Mouse (Mus musculus): ENCODE data around the gene Dusp1. TPM values are rescaled to one million over a fixed set of nuclear protein-coding genes. Genes with fewer than 3 reads are reported as not detected.

The Dusp1 gene
- polyA plus RNA-seq, 1 experiment from 2014 or later = 12.2 TPM

GRCm38 (mm10) chr17:26601514-26601913 lies 39.6 kb upstream of the Dusp1 start:
- ATAC-seq = no peak
- Histone ChIP-seq H3K27ac (ENCODE audit: low read length) (no peak overlapping the region), H3K27me3 (replicated peaks; ENCODE audit: control insufficient read depth, insufficient read depth, low read length) (no peaks in the 10 kb centered on the region), H3K9ac (ENCODE audit: low read depth, low read length) (no peak overlapping the region), H3K4me1 (ENCODE audit: control insufficient read depth, insufficient read depth, low read length) (peaks cover 23% of the 10 kb centered on the region), H3K36me3 (ENCODE audit: control insufficient read depth, insufficient read depth, low read length) (no peaks in the 10 kb centered on the region), H3K4me2 (ENCODE audit: low read depth, low read length) (no peak overlapping the region), H3K9me3 (ENCODE audit: control insufficient read depth, low read length) (no peaks in the 10 kb centered on the region), H3K4me3 (ENCODE audit: low read length) (no peak overlapping the region)
- WGBS = 72% methylated on average over 6 of the region's 6 CpGs

- H3K9ac ChIP-seq (ENCODE audit: low read depth, low read length) = no peak overlapping the region
- no peak overlapping the region for H3K4me3 ChIP-seq (ENCODE audit: low read length)
- H3K9me3 ChIP-seq (ENCODE audit: control insufficient read depth, low read length) = no peaks in the 10 kb centered on the region
- no peak overlapping the region for H3K27ac ChIP-seq (ENCODE audit: low read length)
- H3K4me2 ChIP-seq (ENCODE audit: low read depth, low read length) = no peak overlapping the region
- 60% methylated on average over 17 of the region's 17 CpGs for WGBS
- ATAC-seq = no peak
- no peaks in the 10 kb centered on the region for H3K36me3 ChIP-seq (ENCODE audit: control insufficient read depth, insufficient read depth, low read length)
- H3K27me3 ChIP-seq (replicated peaks; ENCODE audit: control insufficient read depth, insufficient read depth, low read length) = no peaks in the 10 kb centered on the region
- peaks cover 28% of the 10 kb centered on the region for H3K4me1 ChIP-seq (ENCODE audit: control insufficient read depth, insufficient read depth, low read length)
These were observed 39.1 kb upstream of the Dusp1 start for GRCm38 (mm10) chr17:26600913-26601447.

GRCm38 (mm10) chr17:26598845-26599244 lies 36.9 kb upstream of the Dusp1 start:
- no peak for ATAC-seq
- no peaks in the 10 kb centered on the region for H3K27me3 ChIP-seq (replicated peaks; ENCODE audit: control insufficient read depth, insufficient read depth, low read length)
- H3K9me3 ChIP-seq (ENCODE audit: control insufficient read depth, low read length) = no peaks in the 10 kb centered on the region
- H3K27ac ChIP-seq (ENCODE audit: low read length) = no peak overlapping the region
- H3K4me2 ChIP-seq (ENCODE audit: low read depth, low read length) = no peak overlapping the region
- no peak overlapping the region for H3K9ac ChIP-seq (ENCODE audit: low read depth, low read length)
- H3K4me3 ChIP-seq (ENCODE audit: low read length) = no peak overlapping the region
- peaks cover 35% of the 10 kb centered on the region for H3K4me1 ChIP-seq (ENCODE audit: control insufficient read depth, insufficient read depth, low read length)
- 91% methylated on average over 5 of the region's 5 CpGs for WGBS
- H3K36me3 ChIP-seq (ENCODE audit: control insufficient read depth, insufficient read depth, low read length) = no peaks in the 10 kb centered on the region

GRCm38 (mm10) chr17:26596856-26597481 lies 35.0 kb upstream of the Dusp1 start:
- Histone ChIP-seq H3K4me3 (ENCODE audit: low read length) (no peak overlapping the region), H3K9me3 (ENCODE audit: control insufficient read depth, low read length) (no peaks in the 10 kb centered on the region), H3K36me3 (ENCODE audit: control insufficient read depth, insufficient read depth, low read length) (no peaks in the 10 kb centered on the region), H3K4me1 (ENCODE audit: control insufficient read depth, insufficient read depth, low read length) (peaks cover 27% of the 10 kb centered on the region), H3K9ac (ENCODE audit: low read depth, low read length) (no peak overlapping the region), H3K27me3 (replicated peaks; ENCODE audit: control insufficient read depth, insufficient read depth, low read length) (no peaks in the 10 kb centered on the region), H3K27ac (ENCODE audit: low read length) (peak overlapping the region; percentile 77), H3K4me2 (ENCODE audit: low read depth, low read length) (no peak overlapping the region)
- 66% methylated on average over 6 of the region's 6 CpGs for WGBS
- no peak; the same call in 1 of the 2 replicates for ATAC-seq

- no peaks in the 10 kb centered on the region for H3K27me3 ChIP-seq (replicated peaks; ENCODE audit: control insufficient read depth, insufficient read depth, low read length)
- peak; percentile 27; the same call in 1 of the 2 replicates for ATAC-seq
- no peaks in the 10 kb centered on the region for H3K9me3 ChIP-seq (ENCODE audit: control insufficient read depth, low read length)
- peak overlapping the region; percentile 77 for H3K27ac ChIP-seq (ENCODE audit: low read length)
- WGBS = 61% methylated on average over 7 of the region's 7 CpGs
- peaks cover 20% of the 10 kb centered on the region for H3K4me1 ChIP-seq (ENCODE audit: control insufficient read depth, insufficient read depth, low read length)
- no peaks in the 10 kb centered on the region for H3K36me3 ChIP-seq (ENCODE audit: control insufficient read depth, insufficient read depth, low read length)
- no peak overlapping the region for H3K4me2 ChIP-seq (ENCODE audit: low read depth, low read length)
- H3K4me3 ChIP-seq (ENCODE audit: low read length) = no peak overlapping the region
- H3K9ac ChIP-seq (ENCODE audit: low read depth, low read length) = 0 out of 2 replicates have a peak overlapping the region, but pooled peaks have one; percentile 31
These were observed 34.3 kb upstream of the Dusp1 start for GRCm38 (mm10) chr17:26596168-26596658.

- no peak overlapping the region for H3K4me2 ChIP-seq (ENCODE audit: low read depth, low read length)
- no peaks in the 10 kb centered on the region for H3K9me3 ChIP-seq (ENCODE audit: control insufficient read depth, low read length)
- peak overlapping the region; percentile 31; the same call in 1 of the 2 replicates for H3K9ac ChIP-seq (ENCODE audit: low read depth, low read length)
- no peak for ATAC-seq
- H3K36me3 ChIP-seq (ENCODE audit: control insufficient read depth, insufficient read depth, low read length) = no peaks in the 10 kb centered on the region
- no peaks in the 10 kb centered on the region for H3K27me3 ChIP-seq (replicated peaks; ENCODE audit: control insufficient read depth, insufficient read depth, low read length)
- peak overlapping the region; percentile 77 for H3K27ac ChIP-seq (ENCODE audit: low read length)
- peaks cover 16% of the 10 kb centered on the region for H3K4me1 ChIP-seq (ENCODE audit: control insufficient read depth, insufficient read depth, low read length)
- 52% methylated on average over 7 of the region's 7 CpGs for WGBS
- no peak overlapping the region for H3K4me3 ChIP-seq (ENCODE audit: low read length)
These were observed 33.7 kb upstream of the Dusp1 start for GRCm38 (mm10) chr17:26595448-26596167.

GRCm38 (mm10) chr17:26594958-26595357 lies 33.0 kb upstream of the Dusp1 start:
- H3K9ac ChIP-seq (ENCODE audit: low read depth, low read length) = peak overlapping the region; percentile 10; the same call in 1 of the 2 replicates
- peak overlapping the region; percentile 77 for H3K27ac ChIP-seq (ENCODE audit: low read length)
- no peak overlapping the region for H3K4me3 ChIP-seq (ENCODE audit: low read length)
- no peak overlapping the region for H3K4me2 ChIP-seq (ENCODE audit: low read depth, low read length)
- no peaks in the 10 kb centered on the region for H3K36me3 ChIP-seq (ENCODE audit: control insufficient read depth, insufficient read depth, low read length)
- peaks cover 16% of the 10 kb centered on the region for H3K4me1 ChIP-seq (ENCODE audit: control insufficient read depth, insufficient read depth, low read length)
- H3K9me3 ChIP-seq (ENCODE audit: control insufficient read depth, low read length) = no peaks in the 10 kb centered on the region
- no peaks in the 10 kb centered on the region for H3K27me3 ChIP-seq (replicated peaks; ENCODE audit: control insufficient read depth, insufficient read depth, low read length)
- 80% methylated on average over 7 of the region's 7 CpGs for WGBS
- 0 out of 2 replicates have a peak, but pooled peaks have one; percentile 16 for ATAC-seq

- no peak for ATAC-seq
- Histone ChIP-seq H3K4me1 (ENCODE audit: control insufficient read depth, insufficient read depth, low read length) (peaks cover 16% of the 10 kb centered on the region), H3K27me3 (replicated peaks; ENCODE audit: control insufficient read depth, insufficient read depth, low read length) (no peaks in the 10 kb centered on the region), H3K36me3 (ENCODE audit: control insufficient read depth, insufficient read depth, low read length) (no peaks in the 10 kb centered on the region), H3K9ac (ENCODE audit: low read depth, low read length) (no peak overlapping the region), H3K4me3 (ENCODE audit: low read length) (no peak overlapping the region), H3K27ac (ENCODE audit: low read length) (no peak overlapping the region), H3K9me3 (ENCODE audit: control insufficient read depth, low read length) (no peaks in the 10 kb centered on the region), H3K4me2 (ENCODE audit: low read depth, low read length) (no peak overlapping the region)
- WGBS = 78% methylated on average over 7 of the region's 7 CpGs
These were observed 32.2 kb upstream of the Dusp1 start for GRCm38 (mm10) chr17:26594171-26594570.

GRCm38 (mm10) chr17:26593199-26593598 lies 31.3 kb upstream of the Dusp1 start:
- peaks cover 16% of the 10 kb centered on the region for H3K4me1 ChIP-seq (ENCODE audit: control insufficient read depth, insufficient read depth, low read length)
- H3K27me3 ChIP-seq (replicated peaks; ENCODE audit: control insufficient read depth, insufficient read depth, low read length) = no peaks in the 10 kb centered on the region
- 89% methylated on average over 5 of the region's 5 CpGs for WGBS
- H3K9me3 ChIP-seq (ENCODE audit: control insufficient read depth, low read length) = no peaks in the 10 kb centered on the region
- no peak for ATAC-seq
- no peaks in the 10 kb centered on the region for H3K36me3 ChIP-seq (ENCODE audit: control insufficient read depth, insufficient read depth, low read length)
- H3K4me3 ChIP-seq (ENCODE audit: low read length) = no peak overlapping the region
- H3K4me2 ChIP-seq (ENCODE audit: low read depth, low read length) = no peak overlapping the region
- no peak overlapping the region for H3K27ac ChIP-seq (ENCODE audit: low read length)
- no peak overlapping the region for H3K9ac ChIP-seq (ENCODE audit: low read depth, low read length)
